Mouse (Mus musculus): ENCODE results near the gene Nkain4.

Nkain4 gene

DNA sequence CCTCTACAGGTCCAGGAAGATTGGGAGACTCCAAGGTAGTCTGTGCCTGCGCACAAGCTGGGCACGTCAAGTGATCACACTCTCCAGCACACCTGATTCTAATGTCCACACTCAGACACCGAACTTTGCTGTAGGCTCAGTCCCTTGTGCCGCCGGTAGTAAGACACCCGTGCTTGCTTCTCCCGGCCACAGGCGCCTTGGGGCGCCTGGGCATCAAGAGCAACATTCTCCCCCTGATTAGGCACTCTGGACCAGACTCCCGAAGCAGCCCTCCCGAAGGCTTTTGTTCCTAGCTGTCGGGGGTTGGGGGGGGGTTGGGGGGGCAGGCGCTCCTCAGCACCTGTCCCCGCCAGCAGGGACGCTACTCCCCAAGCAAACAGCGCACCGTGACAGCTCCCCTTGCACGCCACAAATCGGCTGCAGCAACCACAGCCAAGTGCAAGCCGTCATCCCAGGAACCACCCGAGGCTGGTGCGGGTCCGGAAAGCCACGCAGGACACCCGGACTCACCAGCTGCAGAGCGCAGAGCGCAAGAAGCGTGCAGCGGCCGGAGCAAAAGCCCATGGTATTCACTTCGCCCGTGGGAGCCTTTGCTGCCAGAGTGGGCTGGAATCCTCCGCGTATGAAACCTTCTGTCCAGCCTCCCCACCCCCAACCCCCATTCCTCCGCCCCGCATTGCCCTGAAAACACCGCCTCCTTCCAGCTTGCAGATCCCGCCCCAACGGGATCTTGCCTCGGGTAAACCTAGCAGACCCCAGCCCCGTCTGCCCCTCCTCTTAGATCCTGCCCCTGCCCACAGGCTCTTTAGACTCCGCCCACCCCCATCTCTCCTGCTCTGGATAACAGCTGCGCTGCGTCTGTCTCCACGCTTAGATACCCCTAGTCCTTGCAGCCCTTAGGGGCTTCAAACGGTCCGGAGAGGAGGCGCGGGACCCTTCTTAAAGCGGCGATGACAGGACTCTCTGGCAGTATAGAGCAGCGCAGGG lies at the start of gene Nkain4:
Gene Nkain4 (minus strand): TSS at position 639 of the 987 bp plus-strand sequence.
- no peak for DNase-seq (ENCODE audit: low read depth, low spot score)

DNA sequence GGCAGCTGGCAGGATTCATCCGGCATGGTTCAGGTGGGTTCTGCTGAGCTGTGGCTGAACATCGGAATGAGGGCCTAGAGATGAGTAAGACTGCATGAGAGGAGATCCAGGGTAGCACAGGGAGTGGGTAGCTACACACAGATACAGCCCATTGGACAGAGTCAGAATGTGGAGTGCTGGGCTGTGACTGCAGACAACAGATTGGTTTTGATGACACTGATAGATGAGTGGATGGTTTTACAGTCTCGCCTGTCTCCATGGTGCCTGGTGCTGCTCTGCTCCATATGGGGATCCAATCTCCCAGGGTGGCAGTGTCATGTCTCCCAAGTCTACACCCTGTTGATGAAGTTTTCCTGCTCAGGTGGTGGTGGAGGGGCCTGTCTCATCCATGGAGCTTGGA lies 42.4 kb upstream of the Nkain4 start:
- no peak for DNase-seq (ENCODE audit: low read depth, low spot score)

DNA sequence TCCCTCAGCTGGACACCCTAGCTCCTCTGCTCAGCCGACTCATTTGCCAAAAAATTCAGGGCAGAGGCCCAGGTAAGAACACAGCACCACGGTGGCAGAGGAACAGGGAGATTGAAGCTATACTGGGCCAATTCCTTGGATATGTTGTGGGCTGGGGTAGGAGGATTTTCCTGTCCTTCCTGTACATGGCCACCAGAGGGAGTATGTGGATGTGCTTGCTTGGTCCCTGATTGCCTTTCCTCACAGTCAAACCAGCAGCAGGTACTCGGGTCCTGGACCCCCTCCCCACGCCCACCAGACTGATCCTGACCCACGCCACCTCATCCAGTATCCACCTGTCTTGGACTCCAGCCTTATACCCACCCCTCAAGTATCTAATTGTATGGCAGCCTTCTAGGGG lies 41.9 kb upstream of the Nkain4 start:
- peak; percentile 42 for DNase-seq (ENCODE audit: low read depth, low spot score)

DNA sequence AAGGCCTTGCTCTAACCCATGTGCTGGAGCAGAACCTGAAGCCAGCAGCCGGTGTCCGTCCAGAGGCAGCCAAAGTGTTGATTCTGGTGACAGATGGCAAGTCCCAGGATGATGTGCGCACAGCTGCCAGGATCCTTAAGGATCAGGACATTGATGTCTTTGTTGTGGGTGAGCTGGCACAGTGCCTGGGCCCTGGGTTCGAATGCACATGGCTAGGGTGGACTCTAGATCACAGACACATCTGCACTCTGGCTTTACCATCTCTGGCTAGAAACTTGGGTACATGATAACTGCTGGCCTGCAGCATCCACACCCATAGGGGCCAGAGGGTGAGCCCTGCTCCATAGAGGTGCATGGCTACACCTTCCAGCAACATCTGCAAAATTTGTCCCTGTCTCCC lies 41.0 kb upstream of the Nkain4 start:
- no peak for DNase-seq (ENCODE audit: low read depth, low spot score)

DNA sequence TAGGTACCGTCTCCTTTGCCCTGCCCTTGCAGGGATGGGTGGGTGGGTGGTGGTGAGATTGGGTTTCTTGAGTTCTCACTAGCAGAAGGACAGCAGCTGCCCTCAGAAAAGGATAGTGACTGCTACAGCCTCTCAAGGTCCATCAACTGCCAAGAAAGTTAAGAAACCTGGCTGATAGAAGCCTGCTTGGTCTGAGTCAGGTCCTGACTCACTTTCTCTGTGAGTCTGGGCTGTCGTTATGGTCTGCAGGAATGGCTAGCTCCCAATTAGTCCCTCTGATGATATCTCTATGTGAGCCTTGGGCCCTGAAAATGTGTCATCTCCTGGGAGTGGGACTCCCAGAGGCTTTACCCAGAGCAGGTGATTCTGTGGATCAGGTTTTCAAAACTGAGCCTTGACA lies 39.9 kb upstream of the Nkain4 start:
- DNase-seq (ENCODE audit: low read depth, low spot score): no peak

DNA sequence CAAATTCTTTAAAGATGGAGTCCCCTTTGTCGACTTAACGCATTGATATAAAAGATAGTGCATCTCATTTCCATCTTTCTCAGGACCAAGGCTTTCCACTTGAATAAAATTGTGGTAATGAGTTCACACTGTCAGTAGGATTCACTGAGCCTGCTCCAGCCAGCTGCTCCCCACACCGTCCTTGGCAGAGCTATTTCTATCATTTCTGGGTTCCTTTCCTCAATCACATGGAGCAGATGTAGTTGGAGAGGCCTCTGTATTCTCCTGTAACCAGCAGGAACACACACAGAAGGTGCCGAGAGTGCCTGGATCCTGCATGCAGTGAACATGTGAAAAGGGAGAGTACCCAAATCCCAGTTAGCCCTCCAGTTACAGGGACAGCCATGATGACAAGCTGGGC lies 35.8 kb upstream of the Nkain4 start:
- no peak for DNase-seq (ENCODE audit: low read depth, low spot score)

DNA sequence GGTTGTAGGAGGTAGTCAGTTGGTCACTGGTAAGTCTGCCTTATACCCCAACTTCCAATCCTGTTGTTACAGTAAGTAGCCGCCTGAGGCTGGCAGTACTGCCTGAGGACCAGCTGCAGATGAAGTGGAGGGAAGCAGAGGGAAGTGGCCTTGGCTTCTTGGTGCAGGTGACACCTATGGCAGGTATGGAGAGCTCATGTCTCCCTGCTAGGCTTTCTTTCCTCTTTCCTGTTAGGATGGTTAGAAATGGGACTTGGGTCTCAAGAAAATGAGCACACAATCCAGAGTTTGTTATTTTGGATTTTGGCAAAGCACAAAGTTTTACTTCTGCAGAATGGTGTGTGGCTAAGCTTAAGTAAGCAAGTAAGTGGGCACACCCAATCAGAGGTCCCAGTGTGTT lies 34.4 kb upstream of the Nkain4 start:
- no peak for DNase-seq (ENCODE audit: low read depth, low spot score)

DNA sequence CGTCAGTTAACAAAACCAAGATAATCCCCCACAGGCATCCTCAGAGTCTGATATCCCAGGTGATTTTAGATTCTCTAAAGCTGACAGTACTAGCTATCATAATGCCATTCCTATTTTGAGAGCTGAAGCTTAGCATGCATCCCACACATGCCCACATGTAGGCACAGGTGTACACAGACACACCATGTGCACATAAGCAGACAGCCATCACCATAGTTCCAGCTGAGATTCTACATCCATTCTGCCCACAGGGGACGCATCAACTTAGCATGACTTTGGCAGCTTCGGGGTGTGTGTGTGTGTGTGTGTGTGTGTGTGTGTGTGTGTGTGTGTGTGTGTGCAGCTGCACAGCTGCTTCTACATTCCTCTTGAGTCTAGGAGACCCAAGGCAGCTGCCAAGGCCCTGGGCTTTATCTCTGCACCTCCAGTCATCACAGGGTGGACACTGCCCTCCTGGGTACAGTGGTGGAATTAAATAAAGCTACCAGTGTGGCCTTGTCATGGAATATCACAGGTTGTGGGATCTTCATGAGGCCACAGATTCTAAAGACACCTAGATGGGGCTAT lies 33.9 kb upstream of the Nkain4 start:
- no peak for DNase-seq (ENCODE audit: low read depth, low spot score)

DNA sequence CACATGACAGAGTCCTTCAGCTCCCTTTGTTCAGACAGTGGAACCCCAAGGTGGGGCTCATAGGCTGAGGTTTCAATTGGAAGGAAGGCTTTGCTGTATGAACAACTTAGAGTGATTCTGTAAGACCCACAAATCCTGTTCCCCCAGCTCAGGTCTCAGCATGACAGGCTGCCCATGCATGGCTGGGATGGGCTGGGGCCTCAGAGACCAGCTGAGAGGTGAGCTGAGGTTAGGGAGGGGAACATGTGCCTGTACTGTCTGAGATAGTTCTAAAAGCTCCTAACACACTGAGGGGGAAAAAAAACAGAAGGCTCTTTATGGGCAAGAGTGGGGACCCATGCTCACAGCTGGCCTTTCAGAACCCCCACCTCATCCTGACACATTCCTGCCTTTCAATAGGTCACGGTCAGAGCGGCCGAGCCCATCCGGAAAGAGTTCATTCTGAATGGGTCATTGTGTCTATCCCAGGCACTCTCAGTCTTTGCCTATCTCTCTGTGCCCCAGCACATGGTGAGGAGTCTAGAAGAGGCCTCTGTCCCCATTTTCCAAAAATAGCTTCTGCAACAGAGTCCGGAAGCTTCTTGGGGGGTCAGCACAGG lies 33.0 kb upstream of the Nkain4 start:
- DNase-seq (ENCODE audit: low read depth, low spot score): no peak

DNA sequence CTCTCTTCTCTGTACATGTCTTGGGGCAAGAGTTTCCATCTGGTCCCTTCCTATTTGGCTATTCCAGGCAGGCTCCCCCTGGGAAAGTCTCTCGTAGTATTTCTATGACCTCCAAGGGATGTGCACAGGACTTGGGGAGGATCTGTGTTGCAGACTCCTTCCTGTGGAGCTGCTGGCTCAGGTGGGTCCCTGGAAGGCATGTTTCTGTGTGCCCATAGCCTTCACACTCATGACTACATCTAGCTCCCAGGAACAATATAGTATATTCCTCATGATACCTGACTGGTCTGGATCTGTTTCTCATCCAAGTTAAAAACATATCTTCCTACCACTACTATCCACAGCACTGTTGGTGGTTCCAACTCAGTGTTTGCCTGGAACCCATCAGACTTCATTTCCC lies 32.5 kb upstream of the Nkain4 start:
- no peak for DNase-seq (ENCODE audit: low read depth, low spot score)

DNA sequence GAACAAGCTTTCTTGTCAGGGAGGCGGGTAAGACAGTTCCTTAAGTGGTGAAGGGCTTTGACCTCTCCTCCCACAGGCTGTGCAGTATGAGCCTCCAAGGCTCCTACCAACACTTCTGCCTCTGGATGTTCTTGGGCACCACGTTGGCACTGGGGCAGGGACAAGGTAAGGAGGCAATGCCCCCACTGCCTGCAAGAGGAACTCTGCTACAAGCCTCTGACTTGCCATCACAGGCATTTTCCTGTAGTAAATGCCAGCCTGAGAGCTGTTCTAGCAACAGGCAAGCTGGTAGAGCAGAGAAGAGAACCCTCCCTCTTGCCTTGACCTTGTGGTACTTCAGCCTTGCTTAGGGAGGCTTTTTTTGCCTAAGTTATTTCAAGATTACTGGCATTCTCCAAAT lies 31.9 kb upstream of the Nkain4 start, which contains the start of gene Col20a1:
Gene Col20a1 (plus strand): TSS at position 87 of the 400 bp plus-strand sequence.
- DNase-seq (ENCODE audit: low read depth, low spot score): no peak

DNA sequence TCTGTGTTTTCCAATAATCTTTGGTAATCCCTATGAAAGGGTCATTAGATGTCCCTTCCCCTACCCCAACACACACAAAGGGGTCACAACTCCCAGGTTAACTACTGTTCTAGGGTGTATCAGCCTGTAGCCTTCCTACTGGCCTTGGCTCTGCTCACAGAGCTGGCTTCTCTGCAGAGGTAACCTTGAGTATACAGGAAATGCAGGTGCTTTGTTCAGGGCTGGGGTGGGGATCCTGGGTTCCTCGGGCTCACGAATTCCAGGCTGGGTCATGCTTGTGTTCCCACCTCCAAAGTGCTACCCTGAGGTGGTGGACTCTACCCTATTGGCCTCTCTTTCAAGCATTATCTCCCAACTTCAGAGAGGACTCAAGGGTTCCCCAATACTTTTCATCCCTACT lies 31.1 kb upstream of the Nkain4 start:
- no peak for DNase-seq (ENCODE audit: low read depth, low spot score)

DNA sequence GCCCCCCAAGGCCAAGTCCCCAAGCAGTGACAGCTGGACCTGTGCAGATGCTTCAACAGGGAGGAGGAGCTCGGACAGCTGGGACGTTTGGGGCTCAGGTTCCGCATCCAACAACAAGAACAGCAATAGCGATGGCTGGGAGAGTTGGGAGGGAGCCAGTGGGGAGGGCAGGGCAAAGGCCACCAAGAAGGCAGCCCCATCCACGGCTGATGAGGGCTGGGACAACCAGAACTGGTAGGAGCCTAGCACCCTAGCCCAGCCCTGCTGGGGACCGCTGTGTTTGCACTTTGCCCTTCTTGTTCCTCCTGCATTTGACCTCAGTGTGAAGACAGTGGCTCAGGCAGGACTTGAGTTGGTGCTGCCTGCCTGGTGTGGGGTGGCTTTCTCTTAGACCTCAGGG lies 26.6 kb upstream of the Nkain4 start:
- DNase-seq (ENCODE audit: low read depth, low spot score): no peak

DNA sequence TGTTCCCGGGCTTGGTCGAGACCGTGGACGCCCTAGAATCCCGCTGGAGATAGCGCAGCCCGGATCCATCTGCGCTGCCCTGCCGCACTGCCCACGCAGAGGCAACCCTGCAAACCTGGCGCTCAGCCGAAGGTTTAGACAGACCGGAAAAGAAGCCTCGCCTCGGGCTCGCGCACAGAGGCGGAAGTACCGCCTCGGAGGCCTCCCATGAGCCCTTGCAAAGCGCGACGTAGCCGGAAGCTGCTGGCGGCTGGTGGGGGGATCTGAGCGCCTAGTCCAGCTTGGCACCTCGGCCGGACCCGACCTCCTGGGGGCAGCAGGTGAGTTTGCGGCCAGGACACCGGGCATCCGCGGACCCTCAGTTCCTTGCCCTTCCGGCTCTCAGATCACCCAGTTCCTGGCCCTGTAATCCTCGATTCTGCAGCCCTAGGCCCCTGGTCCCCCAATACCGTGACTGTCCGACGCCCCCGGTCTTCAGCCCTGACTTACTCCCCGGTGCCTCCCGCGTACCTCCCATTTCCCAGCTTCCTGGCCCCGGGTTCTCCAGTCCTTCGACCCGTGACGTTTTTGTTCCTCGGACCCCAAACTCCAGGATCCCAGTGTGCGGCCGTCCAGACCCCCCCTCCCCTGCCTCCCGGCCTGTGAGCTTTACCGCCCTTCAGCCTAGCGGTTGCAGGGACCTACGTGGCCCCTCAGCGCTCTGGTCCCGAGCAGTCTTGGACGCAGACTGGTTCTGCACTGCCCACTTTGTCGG lies 12.7 kb upstream of the Nkain4 start, which contains the start of gene Arfgap1:
Gene Arfgap1 (plus strand): TSS at position 216 of the 754 bp plus-strand sequence.
- DNase-seq (ENCODE audit: low read depth, low spot score): peak; percentile 94

DNA sequence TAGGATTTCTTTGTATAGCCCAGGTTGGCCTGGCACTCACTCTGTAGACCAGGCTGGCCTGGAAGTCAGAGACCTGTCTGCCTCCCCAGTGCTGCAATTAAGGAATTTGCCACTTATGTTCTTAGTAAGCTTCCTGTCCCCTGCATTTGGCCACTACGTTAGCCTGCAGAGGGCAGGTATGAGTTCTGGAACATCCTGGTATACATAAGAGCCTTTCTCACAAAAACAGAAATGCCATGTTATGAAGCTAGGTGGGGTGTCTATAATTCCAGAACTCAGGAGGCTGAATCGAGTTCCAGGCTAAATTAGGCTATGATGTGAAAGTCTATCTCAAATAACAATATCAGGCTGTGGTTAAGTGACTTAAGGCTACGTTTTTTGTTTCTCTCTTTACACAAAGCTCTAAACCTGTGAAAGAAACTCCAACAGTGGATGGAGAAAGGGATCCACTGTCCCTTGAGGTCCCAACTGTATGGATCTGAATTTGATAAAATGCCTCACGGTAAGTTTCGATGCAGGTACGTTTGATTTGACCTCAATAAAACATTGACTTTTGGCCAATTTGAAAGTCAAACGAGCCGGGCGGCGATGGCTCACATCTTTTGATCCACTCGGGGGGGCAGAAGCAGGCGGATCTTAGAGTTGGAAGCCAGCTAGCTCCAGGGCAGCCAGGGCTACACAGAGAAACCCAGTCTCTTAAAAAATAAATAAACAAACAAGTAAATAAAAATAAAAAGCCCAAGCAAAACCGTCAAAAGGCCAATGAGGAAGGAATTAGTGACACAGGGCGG lies 11.8 kb upstream of the Nkain4 start:
- DNase-seq (ENCODE audit: low read depth, low spot score): peak; percentile 68

DNA sequence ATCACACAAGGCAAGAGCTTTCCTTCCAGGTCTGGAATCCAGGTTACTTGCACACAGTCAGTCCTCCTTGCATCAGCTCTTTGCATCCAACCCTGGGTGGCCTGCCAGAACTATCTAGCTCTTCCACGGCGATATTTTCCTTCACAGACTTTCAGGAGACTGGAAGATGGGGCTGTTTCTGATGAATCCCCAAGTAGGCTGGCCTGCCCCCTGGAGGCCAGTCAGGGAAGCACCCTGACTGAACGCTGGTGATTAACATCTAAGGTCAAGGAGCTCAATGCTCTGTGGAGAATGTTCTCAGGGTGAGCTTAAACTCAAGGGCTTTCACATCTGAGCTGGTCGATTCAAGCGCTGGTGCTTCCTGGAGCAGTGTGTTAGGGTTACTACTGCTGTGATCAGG lies 9.5 kb upstream of the Nkain4 start:
- peak; percentile 76 for DNase-seq (ENCODE audit: low read depth, low spot score)

DNA sequence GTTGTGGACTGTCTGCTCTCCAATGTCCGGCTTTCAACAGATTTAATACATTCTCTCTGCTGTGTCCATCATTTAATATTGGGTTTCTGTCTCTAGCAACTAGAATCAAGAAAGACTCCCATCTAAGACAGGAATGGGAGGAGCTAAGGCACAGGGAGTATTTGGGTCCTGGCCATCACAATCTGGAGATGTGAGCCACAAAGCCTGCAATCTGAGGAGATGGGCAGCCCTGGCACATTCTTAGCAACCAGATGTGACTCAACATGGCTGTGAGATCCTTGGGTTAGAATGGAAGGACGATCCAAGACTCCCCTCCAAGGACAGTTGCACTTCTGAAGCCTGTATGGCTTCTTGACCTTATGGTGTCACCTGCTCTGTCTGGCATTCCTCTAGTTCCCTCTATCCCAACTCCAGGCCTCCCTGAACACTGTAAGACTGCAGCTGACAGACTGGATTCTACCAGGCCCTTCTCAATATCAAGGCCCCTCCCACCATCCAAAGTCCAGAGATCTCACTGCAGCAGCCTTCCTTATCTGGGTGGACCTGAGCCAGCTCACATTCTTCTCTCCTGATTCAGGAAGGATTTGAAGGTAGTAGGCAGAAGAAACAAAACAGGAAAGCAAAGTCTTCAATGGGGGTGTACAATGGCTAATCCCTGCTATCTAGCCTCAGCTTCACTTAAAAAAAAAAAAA lies 8.3 kb upstream of the Nkain4 start:
- no peak for DNase-seq (ENCODE audit: low read depth, low spot score)

DNA sequence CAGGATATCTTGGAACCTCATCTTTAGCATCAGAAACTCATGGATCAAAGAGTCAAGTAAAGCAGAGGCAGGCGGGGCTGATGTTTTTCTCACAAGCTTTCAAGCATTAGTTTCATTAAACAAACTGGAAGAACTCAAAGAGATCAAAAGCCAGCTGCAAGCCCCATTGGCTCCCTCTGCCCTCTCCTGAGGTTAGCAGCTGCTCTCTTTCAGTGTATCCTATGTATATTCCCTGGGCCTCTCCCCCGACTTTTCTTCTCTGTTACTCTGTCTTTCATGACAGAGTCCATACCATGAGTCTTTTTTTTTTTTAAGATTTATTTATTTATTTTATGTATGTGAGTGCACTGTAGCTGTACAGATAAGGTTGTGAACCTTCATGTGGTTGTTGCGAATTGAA lies 5.7 kb upstream of the Nkain4 start:
- DNase-seq (ENCODE audit: low read depth, low spot score): no peak

DNA sequence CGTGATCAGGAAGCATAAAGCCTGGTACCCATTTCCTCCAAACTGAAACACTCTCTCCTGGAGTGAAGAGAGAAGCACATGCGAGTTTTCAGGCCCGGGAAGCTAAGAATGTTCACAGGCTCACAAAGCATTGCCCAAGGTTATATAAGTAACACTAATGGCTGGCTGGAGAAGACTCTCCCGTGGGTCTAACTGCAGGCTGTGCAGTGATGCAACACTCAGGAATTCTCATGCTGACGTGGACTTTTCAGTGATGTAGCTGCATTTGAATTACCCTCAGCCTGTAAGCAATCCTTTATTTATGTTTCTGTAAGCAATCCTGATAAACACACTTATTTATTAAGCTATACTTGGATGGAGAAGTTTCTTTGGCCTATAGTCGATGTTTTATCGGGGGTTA lies 5.1 kb upstream of the Nkain4 start:
- no peak for DNase-seq (ENCODE audit: low read depth, low spot score)

DNA sequence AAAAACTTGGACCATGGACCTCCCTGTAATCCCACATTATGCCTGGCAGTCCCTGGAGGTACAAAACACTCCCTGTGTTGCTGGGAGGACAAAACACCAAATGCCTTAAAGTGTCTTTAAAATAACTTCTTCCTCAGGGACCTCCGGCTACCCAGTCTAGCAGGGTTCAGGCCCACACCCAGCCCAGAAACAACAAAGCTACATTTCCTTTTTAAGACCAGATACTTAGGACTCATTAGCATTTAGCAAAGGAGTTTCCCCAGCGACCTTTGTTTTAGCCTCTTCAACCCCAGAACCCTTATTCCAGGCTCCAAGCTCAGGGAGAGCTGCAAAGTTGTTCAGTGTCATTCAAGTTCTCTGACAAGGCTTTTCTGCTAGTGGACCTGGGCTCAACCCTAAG lies 861 bp downstream of the Nkain4 start:
- DNase-seq (ENCODE audit: low read depth, low spot score): no peak
